Mouse (Mus musculus): ENCODE results near the gene Xpnpep1. TPM values are rescaled to one million over a fixed set of nuclear protein-coding genes. Genes with fewer than 3 reads are reported as not detected.

The Xpnpep1 gene
- total RNA-seq, 1 experiment: 190 TPM

DNA sequence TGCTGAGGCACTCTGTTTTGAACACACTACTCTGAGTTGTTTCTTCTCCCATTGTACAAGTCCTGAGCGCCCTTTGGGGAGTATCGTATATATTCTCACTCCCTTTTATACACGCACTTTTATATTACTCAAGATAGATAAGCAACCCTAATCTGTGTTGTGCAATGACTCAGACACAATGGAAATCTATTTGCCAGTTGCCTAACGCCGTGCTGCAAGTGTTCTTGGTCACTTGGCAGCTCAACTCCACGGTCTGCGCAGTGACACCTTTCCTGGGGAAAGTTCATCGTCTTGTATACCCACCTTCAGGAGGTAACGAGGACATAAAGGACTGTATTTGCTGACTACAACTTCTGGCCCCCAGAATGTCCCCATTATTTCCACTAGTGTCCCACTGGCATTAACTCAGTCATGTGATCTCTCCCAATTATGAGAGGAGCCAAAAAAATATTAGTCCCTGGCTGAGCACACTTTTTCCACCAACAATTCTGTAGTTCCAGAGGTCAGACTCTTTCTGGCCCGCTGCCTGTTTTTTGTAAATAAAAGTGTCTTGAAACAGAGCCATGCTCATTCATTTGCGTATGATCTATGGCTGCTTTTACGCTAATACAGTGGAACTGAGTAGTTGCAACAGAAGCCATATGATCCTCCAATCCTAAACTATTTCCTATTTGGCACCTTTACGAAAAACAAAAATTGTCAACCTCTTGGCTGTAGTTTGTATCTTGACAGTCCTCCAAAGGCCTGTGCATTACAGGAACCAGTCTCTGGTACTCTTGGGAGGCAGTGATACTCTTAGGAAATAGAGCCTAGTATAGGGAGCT lies 35.1 kb upstream of the Xpnpep1 start:
- Histone ChIP-seq H3K9me3 (ENCODE audit: control insufficient read depth, insufficient read depth, low read depth, low read length) (no peaks in the 10 kb centered on the region), H3K4me1 (ENCODE audit: control insufficient read depth in 2 of 2, insufficient read depth in 2 of 2, low read length in 2 of 2, poor library complexity in 1 of 2) (peaks cover 2 to 3% of the 10 kb centered on the region in 2 experiments; a peak in 2 of 4 replicates), H3K36me3 (ENCODE audit: control insufficient read depth, insufficient read depth, low read length, poor library complexity, severe bottlenecking) (no peaks in the 10 kb centered on the region), H3K27ac (ENCODE audit: insufficient read depth, low read depth, low read length, poor library complexity, severe bottlenecking) (no peak overlapping the region), H3K4me3 (ENCODE audit: insufficient read depth in 1 of 2, low read depth in 1 of 2, low read length in 2 of 2, poor library complexity in 1 of 2, severe bottlenecking in 1 of 2) (no peak overlapping the region), H3K9ac (ENCODE audit: insufficient read depth, low read depth, low read length, poor library complexity, severe bottlenecking) (no peak overlapping the region)
- in situ Hi-C loops (cut with MboI; ENCODE audit: low sequenced_read_pairs in 2 of 2, unreplicated experiment in 2 of 2): no loop called here
- TF ChIP-seq CHD2 (IDR thresholded peaks at IDR 0.05; ENCODE audit: low read depth, low read length): no peak
- TF ChIP-seq HCFC1 (IDR thresholded peaks at IDR 0.05; ENCODE audit: borderline replicate concordance, insufficient read depth, low read length): no peak
- no peak for TF ChIP-seq MAFK (IDR thresholded peaks at IDR 0.05; ENCODE audit: insufficient read depth, low read depth, low read length)
- TF ChIP-seq ZC3H11A (IDR thresholded peaks at IDR 0.05; ENCODE audit: borderline replicate concordance, low read depth, low read length): no peak
- no peak for TF ChIP-seq ZNF384 (IDR thresholded peaks at IDR 0.05; ENCODE audit: low read depth, low read length)
- DNase-seq (ENCODE audit: low read depth, low spot score): no peak

DNA sequence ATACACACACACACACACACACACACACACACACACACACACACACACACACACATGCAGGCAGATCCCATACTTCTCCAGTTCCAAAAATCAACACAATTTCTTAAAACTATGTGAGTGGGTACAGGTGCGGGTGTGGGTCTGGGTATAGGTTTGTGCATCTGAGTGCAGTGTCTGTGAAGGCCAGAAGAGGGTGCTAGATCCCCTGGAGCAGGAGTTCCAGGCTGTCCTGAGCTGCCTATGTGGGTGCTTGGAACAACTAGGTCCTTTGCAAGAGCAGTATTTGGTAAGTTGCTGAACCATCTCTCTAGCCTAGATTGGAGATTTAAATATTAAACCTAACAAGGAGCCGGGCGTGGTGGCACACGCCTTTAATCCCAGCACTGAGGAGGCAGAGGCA lies 33.5 kb upstream of the Xpnpep1 start:
- no peak overlapping the region for H3K4me3 ChIP-seq (ENCODE audit: insufficient read depth in 1 of 2, low read depth in 1 of 2, low read length in 2 of 2, poor library complexity in 1 of 2, severe bottlenecking in 1 of 2)
- H3K36me3 ChIP-seq (ENCODE audit: control insufficient read depth, insufficient read depth, low read length, poor library complexity, severe bottlenecking): no peaks in the 10 kb centered on the region
- no peak overlapping the region for H3K27ac ChIP-seq (ENCODE audit: insufficient read depth, low read depth, low read length, poor library complexity, severe bottlenecking)
- no peak for TF ChIP-seq HCFC1 (IDR thresholded peaks at IDR 0.05; ENCODE audit: borderline replicate concordance, insufficient read depth, low read length)
- TF ChIP-seq ZNF384 (IDR thresholded peaks at IDR 0.05; ENCODE audit: low read depth, low read length): no peak
- TF ChIP-seq CHD2 (IDR thresholded peaks at IDR 0.05; ENCODE audit: low read depth, low read length): no peak
- TF ChIP-seq ZC3H11A (IDR thresholded peaks at IDR 0.05; ENCODE audit: borderline replicate concordance, low read depth, low read length): peak; percentile 76
- no peak for TF ChIP-seq MAFK (IDR thresholded peaks at IDR 0.05; ENCODE audit: insufficient read depth, low read depth, low read length)
- in situ Hi-C loops (cut with MboI; ENCODE audit: low sequenced_read_pairs in 2 of 2, unreplicated experiment in 2 of 2): no loop called here
- no peaks in the 10 kb centered on the region for H3K9me3 ChIP-seq (ENCODE audit: control insufficient read depth, insufficient read depth, low read depth, low read length)
- no peak for DNase-seq (ENCODE audit: low read depth, low spot score)
- no peak overlapping the region for H3K9ac ChIP-seq (ENCODE audit: insufficient read depth, low read depth, low read length, poor library complexity, severe bottlenecking)
- peaks cover 0 to 2% of the 10 kb centered on the region in 2 experiments; a peak in 1 of 4 replicates for H3K4me1 ChIP-seq (ENCODE audit: control insufficient read depth in 2 of 2, insufficient read depth in 2 of 2, low read length in 2 of 2, poor library complexity in 1 of 2)

DNA sequence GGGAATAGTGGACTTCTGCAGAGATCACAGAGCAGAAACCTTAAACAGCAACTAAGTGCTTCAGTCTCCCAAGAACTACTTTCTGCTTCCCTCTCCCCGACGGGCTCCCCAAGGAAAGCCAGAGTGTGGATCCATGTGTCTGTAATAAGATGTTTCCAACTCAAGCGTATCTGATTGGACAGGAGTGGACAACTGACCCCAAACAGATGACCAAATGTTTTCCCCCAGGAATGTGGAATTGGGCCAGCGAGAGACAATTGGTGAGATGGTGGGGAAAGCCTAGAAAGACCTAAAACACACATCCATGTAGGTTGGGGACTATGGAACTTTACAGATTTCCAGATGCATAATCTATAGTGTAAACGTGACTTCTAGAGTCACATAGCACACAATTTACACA lies 32.4 kb upstream of the Xpnpep1 start:
- Histone ChIP-seq H3K4me3 (ENCODE audit: insufficient read depth in 1 of 2, low read depth in 1 of 2, low read length in 2 of 2, poor library complexity in 1 of 2, severe bottlenecking in 1 of 2) (no peak overlapping the region), H3K9ac (ENCODE audit: insufficient read depth, low read depth, low read length, poor library complexity, severe bottlenecking) (no peak overlapping the region), H3K9me3 (ENCODE audit: control insufficient read depth, insufficient read depth, low read depth, low read length) (no peaks in the 10 kb centered on the region), H3K4me1 (ENCODE audit: control insufficient read depth in 2 of 2, insufficient read depth in 2 of 2, low read length in 2 of 2, poor library complexity in 1 of 2) (peaks cover 0 to 2% of the 10 kb centered on the region in 2 experiments; a peak in 1 of 4 replicates), H3K27ac (ENCODE audit: insufficient read depth, low read depth, low read length, poor library complexity, severe bottlenecking) (no peak overlapping the region), H3K36me3 (ENCODE audit: control insufficient read depth, insufficient read depth, low read length, poor library complexity, severe bottlenecking) (no peaks in the 10 kb centered on the region)
- TF ChIP-seq CHD2 (IDR thresholded peaks at IDR 0.05; ENCODE audit: low read depth, low read length) (no peak), MAFK (IDR thresholded peaks at IDR 0.05; ENCODE audit: insufficient read depth, low read depth, low read length) (no peak), ZC3H11A (IDR thresholded peaks at IDR 0.05; ENCODE audit: borderline replicate concordance, low read depth, low read length) (no peak), HCFC1 (IDR thresholded peaks at IDR 0.05; ENCODE audit: borderline replicate concordance, insufficient read depth, low read length) (no peak)
- in situ Hi-C loops (cut with MboI; ENCODE audit: low sequenced_read_pairs in 2 of 2, unreplicated experiment in 2 of 2): no loop called here
- DNase-seq (ENCODE audit: low read depth, low spot score): no peak

DNA sequence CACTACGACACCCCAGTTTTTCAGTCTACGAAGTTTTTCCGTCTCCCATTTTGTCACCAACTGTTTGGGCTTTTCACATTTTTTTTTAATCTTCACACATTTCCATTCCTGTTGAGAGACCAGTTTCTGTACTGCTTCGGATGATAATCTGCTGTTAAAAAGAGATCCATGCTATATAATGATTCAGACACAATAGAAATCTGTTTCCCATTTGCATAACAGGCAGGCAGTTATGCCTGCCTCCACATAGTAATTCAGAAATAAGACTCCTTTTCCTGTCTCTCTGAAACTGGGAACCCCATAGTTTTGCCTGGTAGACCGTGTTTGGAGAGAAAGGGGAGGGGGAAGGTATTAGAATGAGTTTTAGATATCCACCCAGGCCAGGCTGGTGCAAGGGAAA lies 31.6 kb upstream of the Xpnpep1 start:
- no peak overlapping the region for H3K4me3 ChIP-seq (ENCODE audit: insufficient read depth in 1 of 2, low read depth in 1 of 2, low read length in 2 of 2, poor library complexity in 1 of 2, severe bottlenecking in 1 of 2)
- no peak for DNase-seq (ENCODE audit: low read depth, low spot score)
- in situ Hi-C loops (cut with MboI; ENCODE audit: low sequenced_read_pairs in 2 of 2, unreplicated experiment in 2 of 2): no loop called here
- no peak overlapping the region for H3K9ac ChIP-seq (ENCODE audit: insufficient read depth, low read depth, low read length, poor library complexity, severe bottlenecking)
- no peaks in the 10 kb centered on the region for H3K9me3 ChIP-seq (ENCODE audit: control insufficient read depth, insufficient read depth, low read depth, low read length)
- H3K4me1 ChIP-seq (ENCODE audit: control insufficient read depth in 2 of 2, insufficient read depth in 2 of 2, low read length in 2 of 2, poor library complexity in 1 of 2): peaks cover 0 to 6% of the 10 kb centered on the region in 2 experiments; a peak in 2 of 4 replicates
- H3K27ac ChIP-seq (ENCODE audit: insufficient read depth, low read depth, low read length, poor library complexity, severe bottlenecking): no peak overlapping the region
- H3K36me3 ChIP-seq (ENCODE audit: control insufficient read depth, insufficient read depth, low read length, poor library complexity, severe bottlenecking): no peaks in the 10 kb centered on the region
- no peak for TF ChIP-seq HCFC1 (IDR thresholded peaks at IDR 0.05; ENCODE audit: borderline replicate concordance, insufficient read depth, low read length)
- TF ChIP-seq ZNF384 (IDR thresholded peaks at IDR 0.05; ENCODE audit: low read depth, low read length): no peak
- no peak for TF ChIP-seq ZC3H11A (IDR thresholded peaks at IDR 0.05; ENCODE audit: borderline replicate concordance, low read depth, low read length)
- no peak for TF ChIP-seq MAFK (IDR thresholded peaks at IDR 0.05; ENCODE audit: insufficient read depth, low read depth, low read length)
- no peak for TF ChIP-seq CHD2 (IDR thresholded peaks at IDR 0.05; ENCODE audit: low read depth, low read length)

Data from ES-E14 (cell line).